Mouse (Mus musculus) forebrain, postnatal 0 days (tissue): ENCODE data around the gene Slc15a5. TPM values are rescaled to one million over a fixed set of nuclear protein-coding genes. Genes with fewer than 3 reads are reported as not detected.

Experiments used
- ATAC-seq: fragments of 200-750 bp; cut with Nextera tagmentation; 2 replicates; pipeline ENCODE4 v1.8.0; 2017; ENCODE audit warnings: mild to moderate bottlenecking, moderate library complexity
- DNase-seq: peaks from one replicate; pipeline ENCODE4 v3.0.0-alpha.2; 2015
- H3K27ac ChIP-seq: fragments of 300-500 bp; sonication (generic); 2 replicates; pipeline ENCODE4 v1.5.1; 2014; ENCODE audit warnings: low read depth, mild to moderate bottlenecking, antibody characterized with exemption, low read length, moderate library complexity, mixed read lengths
- H3K27me3 ChIP-seq: fragments of 300-500 bp; sonication (generic); 2 replicates; pipeline ENCODE4 v1.6.1; 2014; ENCODE audit warnings: mild to moderate bottlenecking, low read length, mixed read lengths; ENCODE audit not compliant: insufficient read depth
- H3K36me3 ChIP-seq: fragments of 300-500 bp; sonication (generic); 2 replicates; pipeline ENCODE4 v1.6.1; 2014; ENCODE audit warnings: mild to moderate bottlenecking, moderate library complexity; ENCODE audit not compliant: insufficient read depth
- H3K4me1 ChIP-seq: fragments of 300-500 bp; sonication (generic); 2 replicates; pipeline ENCODE4 v1.6.1; 2014; ENCODE audit warnings: antibody characterized with exemption; ENCODE audit not compliant: insufficient read depth
- H3K4me2 ChIP-seq: fragments of 300-500 bp; sonication (generic); 2 replicates; pipeline ENCODE4 v1.6.1; 2014; ENCODE audit warnings: low read depth, mild to moderate bottlenecking, moderate library complexity
- H3K4me3 ChIP-seq: fragments of 300-500 bp; sonication (generic); 2 replicates; pipeline ENCODE4 v1.5.1; 2014; ENCODE audit warnings: low read depth, low read length, mixed read lengths
- H3K9ac ChIP-seq: fragments of 300-500 bp; sonication (generic); 2 replicates; pipeline ENCODE4 v1.6.1; 2014; ENCODE audit warnings: mild to moderate bottlenecking
- H3K9me3 ChIP-seq: fragments of 300-500 bp; sonication (generic); 2 replicates; pipeline ENCODE4 v1.6.1; 2016; ENCODE audit warnings: low read length
- CTCF ChIP-seq: sonication (generic); IDR thresholded peaks from 2 replicates; pipeline ENCODE4 v1.5.1; 2016; ENCODE audit warnings: antibody characterized with exemption, control low read depth, low read depth
- WGBS: fragments of 180-500 bp; shearing (Covaris S2); extraction: QIAGEN DNeasy Blood & Tissue Kit; methylation state at CpG from one replicate; pipeline ENCODE4 v1.1.7; 2014; 5-methylcytosine and 5-hydroxymethylcytosine counted together
- polyA plus RNA-seq: library from polyadenylated mRNA; unstranded; fragments of >200 nt; fragmentation: Nextera tagmentation; extraction: Ambion mirVana; gene quantifications from 2 replicates; pipeline ENCODE4 v1.2.1, GENCODE M21; 2015
- total RNA-seq: library from RNA; depleted of rRNA; stranded (reverse); fragments of >200 nt; gene quantifications from 2 replicates; pipeline ENCODE4 v1.2.3, GENCODE M21; 2014; rRNA removed

Slc15a5 gene
- total RNA-seq (0.10 TPM in 1 of 2 replicates, not detected in the other), polyA plus RNA-seq (0.11 TPM in 1 of 2 replicates, not detected in the other)

DNA sequence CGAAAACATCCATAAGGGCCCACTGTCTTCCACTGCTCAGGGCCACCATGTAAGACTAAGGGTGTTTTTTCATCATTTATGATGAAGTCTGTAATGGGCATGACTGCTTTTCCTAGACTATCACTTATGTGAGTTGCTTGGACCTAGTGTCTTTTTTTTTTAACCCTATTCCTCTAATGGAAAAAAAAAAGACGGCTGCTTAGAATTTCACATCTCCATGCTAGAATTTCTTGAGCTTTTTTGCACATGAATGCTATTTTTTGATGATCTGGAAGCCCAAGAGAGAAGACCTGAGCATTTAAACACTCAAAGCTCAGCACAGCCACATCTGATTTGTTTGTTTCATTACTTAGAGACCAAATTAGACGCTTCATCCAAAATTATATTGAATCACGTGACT is at the start of gene Slc15a5:
Gene Slc15a5 (minus strand): TSS at position 101 of the 400 bp plus-strand sequence.
- Histone ChIP-seq H3K27ac (no peak within 1 kb of the TSS), H3K27me3 (no peaks in the 10 kb centered on the region), H3K9ac (no peak within 1 kb of the TSS), H3K9me3 (no peaks in the 10 kb centered on the region), H3K4me1 (no peaks in the 10 kb centered on the region), H3K4me2 (no peak within 1 kb of the TSS), H3K36me3 (no peaks in the 10 kb centered on the region), H3K4me3 (no peak within 1 kb of the TSS)
- 86% methylated on average over 4 of the region's 4 CpGs for WGBS
- TF ChIP-seq CTCF, result no peak
- ATAC-seq (no peak), DNase-seq (no peak)

DNA sequence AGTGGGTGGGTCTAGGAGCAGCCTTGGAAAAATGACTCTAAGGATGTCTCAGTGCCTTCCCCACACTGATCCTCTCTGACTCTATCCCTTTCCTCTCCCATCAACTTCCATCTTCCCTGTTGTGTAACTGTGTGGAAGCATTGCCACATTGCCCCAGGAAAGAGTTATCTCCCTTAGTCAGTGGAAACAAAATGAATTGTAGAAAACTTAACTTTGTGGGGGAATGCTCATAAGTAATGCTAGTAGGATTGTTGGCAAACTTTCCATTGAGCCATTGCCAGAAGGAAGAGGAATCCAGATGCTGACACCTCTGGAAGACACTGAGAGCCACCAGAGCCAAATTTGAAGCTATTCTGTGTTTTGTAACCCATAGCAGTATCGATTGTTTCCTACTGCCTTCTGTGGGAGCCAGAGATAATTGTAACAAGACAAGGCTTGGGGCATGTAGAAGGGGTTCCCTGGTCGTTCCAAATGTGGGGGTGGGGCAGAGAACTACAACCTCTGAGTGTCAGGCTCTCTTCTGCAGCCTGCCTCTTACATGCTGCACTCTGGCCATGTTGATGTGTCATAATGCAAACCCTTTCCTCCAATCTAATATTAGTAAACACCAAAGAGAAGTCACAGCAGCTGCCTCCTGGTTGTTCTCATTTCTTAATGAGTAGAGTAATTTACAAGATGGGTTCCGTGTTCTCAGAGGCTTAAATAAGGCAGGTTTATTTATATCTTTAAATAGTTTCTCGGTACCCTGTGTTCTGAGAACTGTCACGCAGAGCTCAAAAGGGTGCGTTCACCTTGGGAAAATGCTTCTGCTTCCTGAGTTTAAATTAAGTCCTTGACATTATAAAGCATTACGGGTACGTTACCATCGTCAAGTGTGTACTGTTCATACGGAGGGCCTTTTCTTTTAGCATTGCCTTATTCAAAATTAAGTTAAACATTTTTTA is 48.9 kb upstream of the Slc15a5 start:
- Histone ChIP-seq H3K9me3 (no peaks in the 10 kb centered on the region), H3K9ac (no peak overlapping the region), H3K36me3 (no peaks in the 10 kb centered on the region), H3K4me2 (no peak overlapping the region), H3K4me3 (no peak overlapping the region), H3K27ac (peak overlapping the region; percentile 35), H3K27me3 (no peaks in the 10 kb centered on the region), H3K4me1 (no peaks in the 10 kb centered on the region)
- DNase-seq, result peak; percentile 22
- ATAC-seq, result peak; percentile 34; the same call in 1 of the 2 replicates
- no peak for TF ChIP-seq CTCF
- 70% methylated on average over 10 of the region's 10 CpGs for WGBS

DNA sequence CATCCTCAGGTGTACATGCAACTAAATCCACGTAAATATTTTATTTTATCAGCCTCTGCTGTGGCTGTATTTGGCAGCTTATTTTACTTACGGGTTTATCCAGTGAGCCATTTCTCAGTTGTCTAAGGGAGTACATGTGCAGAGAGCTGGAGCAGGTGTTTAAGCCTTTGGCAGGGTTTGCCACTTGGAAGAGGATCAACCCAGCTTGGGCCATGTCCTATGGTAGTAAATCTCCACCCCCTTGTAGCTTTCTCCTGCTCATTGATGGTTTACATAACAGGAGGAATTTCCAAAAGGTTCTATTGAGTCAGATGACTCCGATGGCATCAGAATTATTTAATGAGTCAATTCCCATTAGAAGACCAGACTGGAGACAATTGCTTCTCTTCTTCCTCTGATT is 37.8 kb upstream of the Slc15a5 start:
- H3K9ac ChIP-seq, result no peak overlapping the region
- DNase-seq (no peak), ATAC-seq (no peak)
- no peaks in the 10 kb centered on the region for H3K9me3 ChIP-seq
- H3K27me3 ChIP-seq, result no peaks in the 10 kb centered on the region
- H3K4me1 ChIP-seq, result no peaks in the 10 kb centered on the region
- H3K4me3 ChIP-seq, result no peak overlapping the region
- no peak overlapping the region for H3K4me2 ChIP-seq
- H3K36me3 ChIP-seq, result no peaks in the 10 kb centered on the region
- WGBS, result 73% methylated on average over 3 of the region's 3 CpGs
- TF ChIP-seq CTCF, result no peak
- no peak overlapping the region for H3K27ac ChIP-seq

DNA sequence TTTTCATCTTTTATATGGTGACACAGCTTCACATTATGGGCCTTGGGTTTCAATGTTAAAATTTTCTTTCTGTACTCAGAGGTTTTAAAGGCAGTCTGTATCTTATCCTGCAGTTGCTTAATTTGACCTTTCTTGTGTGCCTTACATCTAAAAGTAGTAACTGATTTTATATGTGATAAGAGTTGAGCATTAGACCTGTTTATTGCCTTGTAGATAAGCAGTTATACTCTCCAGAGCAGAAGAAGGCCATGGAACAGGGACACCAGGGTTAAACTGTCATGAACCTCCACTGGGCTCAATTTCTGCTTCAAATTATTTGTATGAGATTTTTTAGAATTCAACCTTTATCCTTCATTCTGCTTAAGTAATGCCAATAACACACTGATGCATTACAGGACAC is 24.8 kb upstream of the Slc15a5 start:
- Histone ChIP-seq H3K9me3 (no peaks in the 10 kb centered on the region), H3K9ac (no peak overlapping the region), H3K4me1 (no peaks in the 10 kb centered on the region), H3K4me3 (no peak overlapping the region), H3K4me2 (no peak overlapping the region), H3K27ac (no peak overlapping the region), H3K27me3 (no peaks in the 10 kb centered on the region), H3K36me3 (no peaks in the 10 kb centered on the region)
- no peak for TF ChIP-seq CTCF
- DNase-seq (no peak), ATAC-seq (no peak)

DNA sequence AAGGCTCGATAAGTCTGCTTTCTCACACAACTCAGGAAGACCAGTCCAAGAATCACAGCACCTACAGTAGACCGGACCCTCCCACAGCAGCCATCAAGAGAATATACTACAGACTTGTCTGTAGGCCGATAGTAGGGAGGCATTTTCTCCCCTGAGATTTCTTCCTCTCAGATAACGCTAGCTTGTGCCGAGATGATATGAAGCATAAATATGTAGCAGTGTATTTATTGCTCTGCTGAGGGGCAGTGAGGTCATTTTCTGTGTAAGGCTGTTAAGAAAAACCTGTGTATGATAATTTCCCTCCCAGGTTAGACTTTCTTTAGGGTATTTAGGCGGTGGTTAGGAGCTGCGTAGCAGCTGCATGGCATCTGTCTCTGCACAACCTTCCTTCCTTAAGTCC is 23.2 kb upstream of the Slc15a5 start:
- ATAC-seq (no peak), DNase-seq (no peak)
- H3K4me1 ChIP-seq, result no peaks in the 10 kb centered on the region
- 93% methylated on average over 7 of the region's 7 CpGs for WGBS
- H3K27me3 ChIP-seq, result no peaks in the 10 kb centered on the region
- H3K9ac ChIP-seq, result no peak overlapping the region
- no peak for TF ChIP-seq CTCF
- H3K36me3 ChIP-seq, result no peaks in the 10 kb centered on the region
- no peaks in the 10 kb centered on the region for H3K9me3 ChIP-seq
- no peak overlapping the region for H3K4me3 ChIP-seq
- no peak overlapping the region for H3K27ac ChIP-seq
- no peak overlapping the region for H3K4me2 ChIP-seq

DNA sequence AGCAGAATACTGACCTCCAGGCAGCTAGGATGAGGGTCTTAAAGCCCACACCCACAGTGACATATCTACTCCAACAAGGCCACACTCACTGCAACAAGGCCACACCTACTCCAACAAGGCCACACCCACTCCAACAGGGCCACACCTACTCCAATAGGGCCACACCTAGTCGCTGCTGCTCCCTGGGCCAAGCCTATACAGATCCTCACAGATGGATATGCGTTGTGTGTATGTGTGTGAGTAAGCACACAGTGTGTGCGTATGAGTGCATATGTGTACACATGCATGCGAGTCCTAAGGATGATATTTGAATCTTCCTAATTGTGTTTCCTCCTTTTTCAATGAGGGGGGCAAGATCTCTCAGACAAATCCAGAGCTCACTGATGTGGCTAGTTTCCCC is 22.1 kb upstream of the Slc15a5 start:
- WGBS, result 91% methylated on average over 4 of the region's 4 CpGs
- Histone ChIP-seq H3K4me2 (no peak overlapping the region), H3K9ac (no peak overlapping the region), H3K36me3 (no peaks in the 10 kb centered on the region), H3K9me3 (no peaks in the 10 kb centered on the region), H3K4me3 (no peak overlapping the region), H3K4me1 (no peaks in the 10 kb centered on the region), H3K27me3 (no peaks in the 10 kb centered on the region), H3K27ac (no peak overlapping the region)
- no peak for ATAC-seq
- TF ChIP-seq CTCF, result no peak
- DNase-seq, result no peak

DNA sequence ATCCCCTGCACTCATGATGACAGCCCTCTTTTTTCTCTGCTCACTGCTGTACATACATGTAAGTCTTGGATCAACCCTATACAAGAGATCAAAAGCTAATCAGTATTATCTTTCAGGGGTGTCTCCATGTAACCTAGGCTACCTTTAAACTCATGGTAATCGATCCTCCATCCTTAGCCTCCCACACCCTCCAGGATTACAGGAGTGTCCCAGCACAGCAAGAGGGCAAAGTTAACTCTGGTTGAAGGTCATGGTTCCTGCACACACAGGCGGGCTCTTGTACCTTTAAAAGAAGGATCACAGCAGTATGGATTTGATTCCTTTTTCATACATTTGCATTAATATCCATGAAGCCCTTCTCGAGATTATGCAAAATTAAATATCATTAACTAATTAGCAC is 19.9 kb upstream of the Slc15a5 start:
- Histone ChIP-seq H3K9me3 (no peaks in the 10 kb centered on the region), H3K4me1 (no peaks in the 10 kb centered on the region), H3K4me3 (no peak overlapping the region), H3K27me3 (no peaks in the 10 kb centered on the region), H3K9ac (no peak overlapping the region), H3K36me3 (no peaks in the 10 kb centered on the region), H3K4me2 (no peak overlapping the region), H3K27ac (no peak overlapping the region)
- no peak for ATAC-seq
- 67% methylated on average over 3 of the region's 3 CpGs for WGBS
- TF ChIP-seq CTCF, result no peak
- DNase-seq, result no peak
